In genomic region chr15:12682549-12682948, GRCm38 (mm10) we compare ENCODE assay signal across 12 mouse cellular contexts. TPM values are rescaled to one million over a fixed set of nuclear protein-coding genes. Genes with fewer than 3 reads are reported as not detected.
DNase-seq lines count a peak whose midpoint lies in the region; ATAC-seq and TF ChIP-seq lines count a peak whose summit lies in the region.
"Had no signal": no experiment of that assay in that cellular context is flagged by ENCODE, and none has a peak within 500 bp of the region (broad histone marks: within the 10 kb centered on the region; RNA-seq: fewer than 3 reads in every experiment).

No protein-coding gene starts in this region.

- DNase-seq in kidney, adult 8-10 months: no peak
- no peak for DNase-seq in stomach, postnatal 0 days (ENCODE audit: low spot score)
- peak; percentile 29 for DNase-seq in limb, embryonic 11.5 days (ENCODE audit: low spot score)
- peak; percentile 11 for DNase-seq in telencephalon, adult 2 months (ENCODE audit: low read depth, low spot score)
- no peak for DNase-seq in frontal cortex, adult 2 months (ENCODE audit: extremely low spot score in 1 of 2, low spot score in 1 of 2)
- no peak for DNase-seq in left cerebral cortex, adult 11 months (ENCODE audit: low spot score)
- DNase-seq: gastrocnemius, postnatal 36 days had no signal

- H3K27me3 ChIP-seq in kidney, embryonic 14.5 days (ENCODE audit: control insufficient read depth, insufficient read depth, low read length): no peaks in the 10 kb centered on the region
- no peaks in the 10 kb centered on the region for H3K27me3 ChIP-seq in stomach, embryonic 14.5 days (ENCODE audit: control insufficient read depth, insufficient read depth, low read length)
- no peaks in the 10 kb centered on the region for H3K27me3 ChIP-seq in stomach, postnatal 0 days (ENCODE audit: control insufficient read depth, insufficient read depth, low read length)
- H3K27me3 ChIP-seq in limb, embryonic 11.5 days (ENCODE audit: control insufficient read depth, insufficient read depth, low read length): no peaks in the 10 kb centered on the region
- H3K27me3 ChIP-seq: limb, embryonic 15.5 days had no signal

- H3K4me1 ChIP-seq in kidney, embryonic 14.5 days (ENCODE audit: control insufficient read depth, insufficient read depth, low read length): no peaks in the 10 kb centered on the region
- peaks cover 8% of the 10 kb centered on the region; the same call in 1 of the 2 replicates for H3K4me1 ChIP-seq in stomach, embryonic 14.5 days (ENCODE audit: control insufficient read depth, insufficient read depth, low read length)
- no peaks in the 10 kb centered on the region for H3K4me1 ChIP-seq in stomach, postnatal 0 days (replicated peaks; ENCODE audit: control insufficient read depth, insufficient read depth)
- H3K4me1 ChIP-seq in limb, embryonic 11.5 days (ENCODE audit: control insufficient read depth, insufficient read depth, low read length): peaks cover 6% of the 10 kb centered on the region; the same call in 1 of the 2 replicates

- H3K9ac ChIP-seq in kidney, embryonic 14.5 days (ENCODE audit: low read depth, low read length): no peak overlapping the region
- H3K9ac ChIP-seq in stomach, embryonic 14.5 days (replicated peaks; ENCODE audit: low read depth, low read length): no peak overlapping the region
- H3K9ac ChIP-seq in stomach, postnatal 0 days (ENCODE audit: low read length): no peak overlapping the region
- H3K9ac ChIP-seq in limb, embryonic 11.5 days (ENCODE audit: low read length): no peak overlapping the region
- H3K9ac ChIP-seq: hindbrain, embryonic 14.5 days; limb, embryonic 15.5 days had no signal

- WGBS in kidney, embryonic 14.5 days: 62% methylated on average over 9 of the region's 9 CpGs
- WGBS in stomach, embryonic 14.5 days: 38% methylated on average over 9 of the region's 9 CpGs
- 44% methylated on average over 9 of the region's 9 CpGs for WGBS in stomach, postnatal 0 days
- WGBS in limb, embryonic 11.5 days: 27% methylated on average over 9 of the region's 9 CpGs

- no peaks in the 10 kb centered on the region; the same call in 1 of the 2 replicates for H3K9me3 ChIP-seq in kidney, embryonic 14.5 days (ENCODE audit: control insufficient read depth, low read length)
- no peaks in the 10 kb centered on the region for H3K9me3 ChIP-seq in stomach, embryonic 14.5 days (ENCODE audit: control insufficient read depth, low read depth, low read length)
- no peaks in the 10 kb centered on the region for H3K9me3 ChIP-seq in stomach, postnatal 0 days (ENCODE audit: control insufficient read depth, low read length)
- no peaks in the 10 kb centered on the region; the same call in 1 of the 2 replicates for H3K9me3 ChIP-seq in limb, embryonic 11.5 days (ENCODE audit: control insufficient read depth, low read length)
- H3K9me3 ChIP-seq: limb, embryonic 15.5 days had no signal

- 0 out of 2 replicates have a peak overlapping the region, but pooled peaks have one; percentile 14 for H3K27ac ChIP-seq in kidney, embryonic 14.5 days (ENCODE audit: low read depth, low read length)
- H3K27ac ChIP-seq in stomach, embryonic 14.5 days (ENCODE audit: low read length): no peak overlapping the region; the same call in 1 of the 2 replicates
- no peak overlapping the region for H3K27ac ChIP-seq in stomach, postnatal 0 days (replicated peaks)
- H3K27ac ChIP-seq in limb, embryonic 11.5 days (replicated peaks; ENCODE audit: low read depth, low read length): no peak overlapping the region
- H3K27ac ChIP-seq: hindbrain, embryonic 14.5 days; macrophage had no signal

- H3K4me3 ChIP-seq in kidney, embryonic 14.5 days (ENCODE audit: low read length): no peak overlapping the region
- no peak overlapping the region for H3K4me3 ChIP-seq in stomach, embryonic 14.5 days (ENCODE audit: low read depth, low read length)
- H3K4me3 ChIP-seq in stomach, postnatal 0 days (ENCODE audit: low read depth, low read length): no peak overlapping the region
- H3K4me3 ChIP-seq in limb, embryonic 11.5 days (ENCODE audit: low read depth, low read length): no peak overlapping the region
- H3K4me3 ChIP-seq: limb, embryonic 15.5 days had no signal

- ATAC-seq in kidney, embryonic 14.5 days (ENCODE audit: low FRiP score, low TSS enrichment): peak; percentile 44; the same call in 1 of the 2 replicates
- ATAC-seq in stomach, embryonic 14.5 days (ENCODE audit: insufficient number of reproducible peaks, insufficient read depth, low FRiP score, low read depth): 0 out of 2 replicates have a peak, but pooled peaks have one; percentile 14
- ATAC-seq in stomach, postnatal 0 days (ENCODE audit: low FRiP score, low TSS enrichment): no peak
- ATAC-seq in limb, embryonic 11.5 days (ENCODE audit: insufficient number of reproducible peaks, low FRiP score, low TSS enrichment, low read depth): no peak

- TF ChIP-seq EP300 in stomach, postnatal 0 days (optimal IDR thresholded peaks at IDR 0.05): no peak

- no peaks in the 10 kb centered on the region for H3K36me3 ChIP-seq in kidney, embryonic 14.5 days (ENCODE audit: control insufficient read depth, insufficient read depth, low read length)
- H3K36me3 ChIP-seq in stomach, embryonic 14.5 days (ENCODE audit: control insufficient read depth, insufficient read depth, low read length): no peaks in the 10 kb centered on the region
- H3K36me3 ChIP-seq in stomach, postnatal 0 days (ENCODE audit: control insufficient read depth, insufficient read depth, low read length): no peaks in the 10 kb centered on the region
- H3K36me3 ChIP-seq in limb, embryonic 11.5 days (ENCODE audit: control insufficient read depth, insufficient read depth, low read length): no peaks in the 10 kb centered on the region
- H3K36me3 ChIP-seq: limb, embryonic 15.5 days had no signal

- no peak overlapping the region for H3K4me2 ChIP-seq in kidney, embryonic 14.5 days (replicated peaks; ENCODE audit: low read depth, low read length)
- no peak overlapping the region for H3K4me2 ChIP-seq in stomach, embryonic 14.5 days (replicated peaks; ENCODE audit: low read depth, low read length)
- no peak overlapping the region for H3K4me2 ChIP-seq in stomach, postnatal 0 days (replicated peaks; ENCODE audit: low read depth)
- H3K4me2 ChIP-seq in limb, embryonic 11.5 days (ENCODE audit: low read depth, severe bottlenecking): no peak overlapping the region
- H3K4me2 ChIP-seq: hindbrain, embryonic 14.5 days; limb, embryonic 15.5 days had no signal

- TF ChIP-seq CTCF in stomach, postnatal 0 days (IDR thresholded peaks at IDR 0.05; ENCODE audit: low read depth): no peak

RNA-seq across cellular contexts. Expression of gene Pdzd2, which starts 57.2 kb away (rescaled TPM):
- 36.5 and 43.7 TPM in 2 replicates for polyA plus RNA-seq in kidney, embryonic 14.5 days (2014; fragmentation: Nextera tagmentation; extraction: Ambion mirVana)
- 32.8 and 34.7 TPM in 2 replicates for polyA plus RNA-seq in stomach, embryonic 14.5 days (2014; fragmentation: Nextera tagmentation; extraction: Ambion mirVana)
- 19.1 and 19.9 TPM in 2 replicates for polyA plus RNA-seq in stomach, postnatal 0 days (2015; fragmentation: Nextera tagmentation; extraction: Ambion mirVana)
- 22.1 and 24.3 TPM in 2 replicates for polyA plus RNA-seq in limb, embryonic 11.5 days (2014; fragmentation: Nextera tagmentation; extraction: Ambion mirVana)
- polyA plus RNA-seq in frontal cortex, adult 2 months (2012; rRNA removed): 18.7 and 20.3 TPM in 2 replicates
- polyA plus RNA-seq: macrophage had no signal

Comparison
In these comparisons a context has a peak if more than half of its experiments do, and no peak if none do; other contexts are left out.
1. ATAC-seq: peak in kidney, embryonic 14.5 days (single experiment) and stomach, embryonic 14.5 days (single experiment); none in stomach, postnatal 0 days (single experiment) and limb, embryonic 11.5 days (single experiment).
2. DNase-seq: peak in limb, embryonic 11.5 days (single experiment) and telencephalon, adult 2 months (single experiment); none in kidney, adult 8-10 months (0 of 2), stomach, postnatal 0 days (single experiment), frontal cortex, adult 2 months (0 of 2) and left cerebral cortex, adult 11 months (single experiment).